Mouse (Mus musculus) cerebellum, adult 11-12 months (tissue): ENCODE data around the gene 1700129C05Rik.

Experiments
- DNase-seq: peaks from one replicate; pipeline ENCODE4 v3.0.0; 2022

1700129C05Rik gene

DNA sequence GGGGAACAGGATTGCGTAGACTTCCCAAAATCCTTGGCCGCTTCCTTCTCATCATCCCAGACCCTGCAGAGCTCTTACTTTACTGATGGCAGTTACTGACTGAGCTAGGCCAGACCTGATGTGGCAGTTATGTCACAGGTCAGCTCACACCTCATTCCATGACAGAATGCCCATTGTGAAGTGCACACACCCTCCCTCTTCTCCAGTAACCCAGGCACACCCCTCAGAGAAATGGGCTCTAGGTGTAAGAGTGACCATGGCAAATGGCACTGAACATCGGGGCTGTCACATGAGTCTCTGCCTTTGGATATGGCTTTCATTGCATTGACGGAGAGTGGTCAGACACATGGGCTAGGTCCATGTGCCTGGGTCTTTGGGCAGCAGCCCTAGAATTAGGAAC, at the start of gene 1700129C05Rik:
1700129C05Rik (minus strand) TSS at position 101 of the 400 bp plus-strand sequence.
- DNase-seq = no peak

DNA sequence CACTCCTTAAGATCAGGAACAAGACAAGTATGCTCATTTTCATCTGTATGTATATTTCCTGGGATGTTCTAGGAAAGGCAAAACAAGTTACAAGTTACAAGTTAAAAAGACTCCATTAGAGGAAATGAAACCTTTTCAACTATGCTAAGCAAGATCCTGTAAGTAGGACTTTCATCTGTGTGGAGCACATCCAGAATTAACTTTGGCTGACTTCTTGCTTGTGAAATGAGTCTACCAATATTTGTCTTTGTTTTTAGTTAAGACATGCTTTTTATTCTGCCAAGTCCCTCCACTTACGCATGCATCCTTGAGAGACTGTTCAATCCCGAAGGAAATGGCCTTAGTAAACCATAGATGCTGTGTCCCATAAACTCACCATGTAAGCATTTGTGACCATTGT, 43.4 kb upstream of the 1700129C05Rik start:
- DNase-seq = no peak

DNA sequence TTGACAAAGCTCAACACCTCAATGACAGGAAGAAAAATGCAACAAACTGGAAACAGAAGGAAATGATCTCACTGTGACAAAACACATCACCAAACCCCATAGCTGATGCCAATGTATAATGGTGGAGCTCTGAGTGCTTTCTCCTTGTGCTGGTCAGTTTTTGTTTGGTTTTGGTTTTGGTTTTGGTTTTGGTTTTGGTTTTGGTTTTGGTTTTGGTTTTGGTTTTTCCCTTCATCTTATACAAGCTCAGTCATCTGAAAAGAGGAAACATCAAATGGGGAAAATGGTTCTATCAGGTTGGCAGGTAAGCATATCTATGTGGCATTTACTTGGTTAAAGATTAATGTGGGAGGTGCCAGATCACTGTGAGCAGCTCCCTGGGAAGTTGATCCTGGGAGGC, 42.8 kb upstream of the 1700129C05Rik start:
- no peak for DNase-seq

DNA sequence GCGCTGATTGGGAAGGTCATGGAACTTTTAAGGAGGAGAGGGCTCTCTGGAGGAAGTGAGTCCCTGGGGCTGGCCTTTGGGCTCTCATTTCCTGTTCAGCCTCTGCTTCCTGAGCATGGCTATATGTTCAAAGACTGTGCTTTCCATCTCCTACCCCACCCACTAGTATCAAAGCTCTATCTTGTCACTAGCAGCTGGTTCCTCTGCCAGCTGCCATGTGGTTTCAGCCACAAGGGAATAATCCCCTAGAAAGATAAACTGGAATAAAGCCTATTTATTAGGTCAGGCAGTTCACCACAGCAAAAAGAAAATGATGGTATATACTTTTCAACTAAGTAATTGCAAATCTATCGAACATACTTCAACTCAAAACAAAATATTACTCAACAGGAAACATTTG, 40.0 kb upstream of the 1700129C05Rik start:
- DNase-seq = no peak

DNA sequence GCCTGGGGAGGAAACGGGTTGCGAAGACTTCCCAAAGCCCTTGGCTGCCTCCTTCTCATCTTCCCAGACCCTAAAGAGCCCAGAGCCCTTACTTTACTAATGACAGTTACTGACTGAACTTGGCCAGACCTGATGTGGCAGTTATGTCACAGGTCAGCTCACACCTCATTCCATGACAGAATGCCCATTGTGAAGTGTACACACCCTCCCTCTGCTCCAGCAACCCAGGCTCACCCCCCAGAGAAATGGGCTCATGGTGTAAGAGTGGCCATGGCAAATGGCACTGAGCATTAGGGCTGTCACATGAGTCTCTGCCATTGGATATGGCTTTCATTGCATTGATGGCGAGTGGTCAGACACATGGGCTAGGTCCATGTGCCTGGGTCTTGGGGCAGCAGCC, 36.0 kb upstream of the 1700129C05Rik start, which contains the start of gene Gm5142:
Gm5142 (minus strand) TSS at position 101 of the 400 bp plus-strand sequence.
- DNase-seq = no peak

DNA sequence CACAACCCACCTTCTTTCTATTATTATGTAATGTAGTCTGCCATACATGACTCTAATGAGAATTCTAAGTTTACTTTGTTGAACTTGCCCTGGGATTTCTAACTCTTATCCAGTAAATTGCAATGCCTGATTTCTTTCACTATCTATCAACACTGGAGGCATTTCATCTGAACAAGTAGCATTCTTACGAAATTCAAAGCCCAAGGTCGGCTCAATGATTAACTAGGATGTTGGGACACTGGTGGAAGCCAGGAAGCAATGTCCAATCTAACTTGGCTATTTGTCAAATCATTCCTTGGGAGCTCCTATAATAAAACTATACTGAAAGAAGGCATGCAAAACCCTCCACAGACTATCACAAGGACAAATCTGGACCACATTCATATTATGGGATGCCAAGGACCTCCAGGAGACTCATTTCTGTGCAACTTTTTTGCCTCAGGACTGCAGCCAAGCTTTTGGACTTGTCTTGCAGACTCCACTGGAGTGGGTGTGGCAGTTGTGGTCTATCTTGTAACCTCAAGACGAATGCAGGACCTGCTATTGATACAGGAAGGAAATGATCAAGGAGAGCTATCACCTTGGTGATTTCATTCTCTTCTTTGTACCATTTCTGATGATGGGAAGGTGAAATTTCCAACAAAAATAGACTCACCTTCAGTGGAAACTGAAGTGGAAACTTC, 14.5 kb upstream of the 1700129C05Rik start:
- DNase-seq = no peak

DNA sequence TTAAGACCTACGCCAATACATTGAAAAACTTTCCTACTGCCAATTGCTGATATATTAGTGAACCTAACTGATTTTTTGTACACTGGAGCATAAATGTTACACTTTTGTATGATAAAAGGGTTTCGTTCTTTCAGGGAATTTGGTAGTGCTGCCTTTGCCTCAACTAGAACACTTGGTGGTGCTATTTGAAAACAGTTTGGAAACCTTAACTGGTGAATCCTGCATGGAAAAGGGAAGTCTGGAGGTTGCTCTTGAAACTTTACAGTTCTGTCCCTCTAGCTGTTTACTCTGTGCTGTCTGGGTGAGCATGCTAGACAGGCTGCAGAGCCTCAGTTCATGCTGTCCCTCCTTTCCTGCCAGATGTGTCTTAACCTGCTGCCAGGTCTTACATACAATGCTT, 12.9 kb upstream of the 1700129C05Rik start:
- DNase-seq = no peak

DNA sequence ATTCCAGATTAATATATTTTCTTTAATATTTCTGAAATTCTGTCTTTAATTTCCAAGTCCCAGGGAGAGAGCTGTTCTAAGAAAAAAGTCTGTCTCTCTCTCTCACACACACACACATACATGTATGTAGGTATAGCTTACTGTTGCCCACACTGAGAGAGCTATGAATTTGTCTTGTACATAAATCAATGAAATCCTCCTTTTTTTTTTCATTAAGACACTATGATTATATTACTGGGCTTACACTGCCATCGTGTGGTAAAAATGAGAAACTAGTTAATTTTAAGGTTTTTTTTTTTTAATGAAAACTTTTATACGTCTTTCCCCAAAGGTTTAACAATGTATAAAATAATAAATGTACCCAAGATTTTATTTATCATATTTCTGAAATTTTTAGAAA, 28.4 kb downstream of the 1700129C05Rik start:
- DNase-seq = no peak

DNA sequence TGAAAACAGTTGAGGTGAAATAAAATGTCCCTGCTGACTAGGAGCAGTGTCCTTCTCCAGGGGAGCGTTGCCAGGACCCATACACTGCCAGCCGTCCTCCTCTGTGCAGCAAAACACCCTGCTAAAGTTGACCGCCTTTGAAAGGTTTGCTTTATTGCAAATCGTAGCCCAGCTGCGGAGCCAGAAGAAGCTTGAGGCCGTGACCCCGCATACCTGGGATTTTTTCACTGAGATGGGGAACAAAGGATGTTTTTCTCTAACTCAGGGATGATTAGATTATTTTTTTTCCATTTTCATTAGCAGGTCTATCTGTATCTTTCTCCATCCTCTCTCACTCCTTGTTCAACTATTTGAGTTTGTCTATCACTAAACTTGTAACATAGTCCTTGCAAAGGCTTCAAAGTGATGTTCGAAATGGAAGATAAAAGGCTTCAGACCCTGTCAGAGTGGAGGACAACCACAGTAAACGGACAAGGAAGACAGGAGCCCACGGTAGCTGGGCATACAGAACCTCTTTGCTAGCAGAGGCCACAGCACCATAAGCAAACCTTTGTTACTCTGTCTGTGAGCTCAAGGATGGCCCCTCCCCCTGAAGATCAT, 38.6 kb downstream of the 1700129C05Rik start:
- no peak for DNase-seq

DNA sequence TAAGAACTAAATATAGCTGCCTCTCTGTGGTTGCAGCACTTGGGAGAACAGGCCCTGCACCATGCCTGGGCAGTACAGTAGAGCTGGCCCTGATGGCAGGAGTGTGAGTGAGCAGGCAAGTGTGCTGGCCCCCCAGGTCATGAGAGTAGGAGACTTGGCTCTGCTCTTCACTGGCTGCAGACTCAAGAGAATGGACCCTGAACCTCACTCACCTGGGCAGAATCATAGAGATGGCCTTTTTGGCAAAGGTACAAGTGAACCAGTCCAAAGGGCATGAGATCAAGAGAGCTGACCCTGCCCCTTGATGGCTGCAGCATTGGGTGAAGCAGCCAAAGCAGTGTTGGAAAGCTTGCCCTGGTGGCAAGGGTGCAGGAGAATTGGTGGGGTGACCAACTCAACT, 49.1 kb downstream of the 1700129C05Rik start:
- DNase-seq = no peak

DNA sequence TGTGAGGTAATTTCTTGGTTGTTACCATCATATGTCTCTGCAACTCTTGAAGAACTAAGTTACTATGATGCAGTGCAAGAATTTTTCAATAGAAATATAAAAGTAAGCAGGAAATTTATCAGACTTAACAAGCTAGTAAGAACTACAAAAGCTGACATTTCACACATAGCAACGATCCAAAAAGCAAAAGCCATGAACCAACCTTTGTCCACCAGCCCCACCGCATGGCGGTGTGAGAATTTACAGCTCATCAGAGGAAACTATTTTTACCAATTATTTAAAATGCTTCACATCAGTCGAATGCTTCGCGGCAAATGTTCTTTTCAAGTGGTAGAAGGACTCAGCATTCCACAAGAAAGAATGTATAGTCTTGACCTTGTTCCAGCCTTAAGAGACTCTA, 58.3 kb downstream of the 1700129C05Rik start:
- DNase-seq = peak; percentile 29
